Mouse (Mus musculus) MN1 (cell line): ENCODE measurements around the gene Cdh3.

Source experiments
- DNase-seq: peaks from one replicate; pipeline ENCODE4 v3.0.0-alpha.2; 2016; ENCODE audit warnings: low spot score

The Cdh3 gene

GRCm38 (mm10) chr8:106527241-106528036, 16.7 kb downstream of the Cdh3 start:
- no peak for DNase-seq

DNA sequence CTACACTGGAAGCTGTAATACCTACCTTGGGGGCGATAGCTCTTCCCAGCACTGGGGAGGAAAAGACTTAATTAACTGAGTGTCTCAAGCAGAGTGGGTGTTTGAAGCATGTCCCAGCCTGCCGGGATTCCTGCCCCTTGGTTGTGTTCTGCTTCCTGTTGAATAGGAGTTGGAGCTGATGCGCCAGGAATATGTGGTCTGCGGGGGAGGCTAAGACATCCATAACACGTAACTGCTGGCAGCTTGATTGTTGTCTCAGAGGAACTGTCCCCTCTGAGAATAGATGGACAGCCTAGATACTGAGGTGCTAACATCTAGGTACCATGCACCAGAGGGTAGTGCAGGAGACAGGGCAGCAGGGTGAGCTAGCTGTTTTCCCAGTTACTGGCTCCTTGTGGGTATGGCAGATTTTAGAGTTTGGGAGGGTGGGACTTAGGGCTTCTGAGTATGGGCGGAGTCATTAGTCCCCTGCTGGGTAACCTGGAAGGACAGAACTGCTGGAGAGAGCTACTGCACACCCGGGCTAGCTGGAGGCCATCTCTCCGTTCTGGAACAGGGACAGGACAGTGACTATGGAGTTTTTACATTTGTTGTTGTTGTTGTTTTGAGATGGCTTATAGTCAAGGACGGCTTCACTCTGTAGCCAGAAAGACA, 18.0 kb downstream of the Cdh3 start:
- no peak for DNase-seq

- DNase-seq = no peak
These were observed 19.3 kb downstream of the Cdh3 start for GRCm38 (mm10) chr8:106529885-106530482.

DNA sequence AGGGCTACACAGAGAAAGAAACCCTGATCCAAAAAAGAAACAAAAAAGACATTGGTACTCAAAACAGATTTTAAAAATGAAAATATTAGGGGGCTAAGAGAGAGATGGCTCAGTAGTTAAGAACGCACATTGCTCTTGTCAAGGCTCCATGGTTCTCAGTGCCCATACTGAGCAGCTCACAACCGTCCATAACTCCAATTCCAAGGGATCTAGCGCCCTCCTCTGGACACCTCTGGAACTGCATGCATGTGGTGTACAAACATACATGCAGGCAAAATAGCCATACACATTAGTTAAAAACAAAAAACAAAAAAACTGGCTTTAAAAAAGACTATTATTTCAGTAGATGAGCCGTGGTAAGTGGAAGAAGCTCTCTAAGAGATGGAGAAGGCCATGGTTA, 19.9 kb downstream of the Cdh3 start:
- DNase-seq = no peak

DNA sequence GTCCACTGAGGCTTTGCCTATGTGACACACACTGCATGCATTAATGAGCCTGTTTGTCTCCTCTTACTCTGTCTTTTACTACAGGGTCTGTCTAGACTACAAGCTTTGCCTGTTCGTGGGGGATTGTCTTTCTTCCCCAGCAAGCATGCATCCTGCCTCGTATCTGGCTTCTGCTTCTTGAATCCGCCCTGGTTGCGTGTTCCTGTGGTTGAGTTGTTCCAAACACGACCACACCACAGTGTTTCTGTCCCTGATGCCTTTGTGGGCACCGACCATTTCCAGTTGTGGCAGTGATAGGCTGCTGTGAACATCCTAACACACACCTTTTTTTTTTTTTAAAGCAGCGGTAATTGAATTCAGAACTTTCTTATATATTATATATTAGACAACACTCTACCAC, 23.0 kb downstream of the Cdh3 start:
- DNase-seq = no peak

- DNase-seq = peak; percentile 43
These were observed 23.8 kb downstream of the Cdh3 start for GRCm38 (mm10) chr8:106534449-106534848.

- DNase-seq = no peak
These were observed 24.8 kb downstream of the Cdh3 start for GRCm38 (mm10) chr8:106535448-106535847.

- no peak for DNase-seq
These were observed 28.5 kb downstream of the Cdh3 start for GRCm38 (mm10) chr8:106539193-106539592.

- DNase-seq = no peak
These were observed 30.3 kb downstream of the Cdh3 start for GRCm38 (mm10) chr8:106541002-106541401.

DNA sequence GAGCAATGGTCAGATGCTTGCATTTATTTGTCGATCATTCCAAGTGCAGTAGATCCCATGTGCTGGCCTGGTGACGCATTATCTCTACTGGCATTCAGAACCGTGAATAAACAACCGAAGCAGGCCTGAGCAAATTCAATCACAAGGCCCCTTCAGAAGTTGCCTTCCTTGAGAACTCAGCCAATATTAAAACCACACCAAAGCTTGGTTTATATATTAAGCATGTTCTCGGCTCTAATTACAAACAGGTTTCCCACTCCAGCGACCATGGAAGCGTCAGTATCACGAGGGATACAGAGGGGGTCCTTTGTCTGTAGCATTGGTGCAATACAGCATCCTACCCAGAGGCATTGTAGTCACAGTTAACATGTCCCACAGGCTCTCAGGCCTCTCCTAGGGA, 32.4 kb downstream of the Cdh3 start:
- no peak for DNase-seq

GRCm38 (mm10) chr8:106545149-106545548, 34.5 kb downstream of the Cdh3 start:
- no peak for DNase-seq

- no peak for DNase-seq
These were observed 36.1 kb downstream of the Cdh3 start for GRCm38 (mm10) chr8:106546746-106547145.

- no peak for DNase-seq
These were observed 37.8 kb downstream of the Cdh3 start for GRCm38 (mm10) chr8:106548366-106548936.

DNA sequence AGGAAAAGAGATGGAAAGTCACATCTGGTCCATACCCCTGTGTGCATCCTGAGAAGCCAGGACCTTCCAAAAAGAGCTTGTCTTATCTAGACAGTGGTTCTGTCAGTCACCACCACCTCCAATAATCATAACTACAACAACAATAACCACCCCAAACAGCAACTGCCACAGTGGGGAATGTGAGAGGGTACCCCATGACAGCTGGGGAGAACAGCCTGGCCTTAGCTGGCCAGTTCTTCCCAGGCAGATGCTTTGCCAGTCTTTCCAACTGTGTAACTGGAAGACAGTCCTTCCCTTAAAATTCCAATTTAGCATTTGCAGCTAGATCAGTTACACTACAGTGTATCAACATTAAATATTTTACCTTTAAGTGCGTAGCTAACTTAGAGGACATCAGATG, 40.2 kb downstream of the Cdh3 start:
- no peak for DNase-seq

- no peak for DNase-seq
These were observed 43.3 kb downstream of the Cdh3 start for GRCm38 (mm10) chr8:106554011-106554410.

- DNase-seq = no peak
These were observed 45.5 kb downstream of the Cdh3 start for GRCm38 (mm10) chr8:106556068-106556645.

DNA sequence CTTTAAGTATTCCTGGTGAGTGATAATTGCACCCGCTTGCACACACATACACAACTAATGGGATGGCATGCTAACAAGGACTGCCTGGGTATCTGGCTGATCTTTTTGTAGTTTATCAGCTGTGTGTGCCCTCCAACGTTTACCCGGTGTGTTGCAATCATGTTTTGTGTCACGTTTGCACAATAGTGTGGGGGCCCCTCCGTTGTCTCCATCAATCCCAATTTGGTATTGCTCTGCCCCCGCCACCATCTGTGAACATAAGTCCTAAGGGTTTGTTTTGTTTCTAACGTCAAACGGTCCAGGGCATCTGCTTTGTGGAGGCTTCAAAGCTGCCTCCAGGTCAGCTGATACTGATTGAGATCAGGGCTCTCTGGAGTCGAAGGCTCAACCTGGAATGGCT, 49.2 kb downstream of the Cdh3 start:
- DNase-seq = no peak

GRCm38 (mm10) chr8:106561097-106561865, 50.6 kb downstream of the Cdh3 start:
- peak; percentile 47 for DNase-seq

DNA sequence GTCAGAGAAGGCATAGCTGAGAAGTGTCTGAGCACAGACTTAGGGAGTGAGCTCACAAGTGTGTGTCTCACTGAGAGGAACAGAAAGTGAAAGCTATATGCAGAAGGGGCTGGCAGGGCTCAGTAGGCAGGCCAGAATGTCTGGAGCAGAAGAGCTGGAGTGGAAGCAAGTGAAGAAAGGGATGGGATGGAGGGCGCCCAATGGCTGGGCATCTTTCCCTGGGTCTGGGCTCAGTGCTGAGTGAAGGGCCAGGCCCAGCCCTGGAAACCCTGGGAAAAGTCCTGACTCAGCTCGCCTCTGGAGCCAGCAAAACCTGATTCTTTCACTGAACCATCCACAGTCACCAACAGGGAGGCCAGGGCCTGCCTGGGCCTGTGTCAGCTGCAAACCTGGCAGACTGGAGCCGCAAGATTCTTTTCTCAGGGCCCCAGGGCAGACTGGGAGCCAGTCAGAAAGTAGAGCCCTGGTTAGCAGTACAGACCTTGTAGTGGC, 53.0 kb downstream of the Cdh3 start:
- no peak for DNase-seq

GRCm38 (mm10) chr8:106569006-106569405, 58.3 kb downstream of the Cdh3 start:
- DNase-seq = no peak

DNA sequence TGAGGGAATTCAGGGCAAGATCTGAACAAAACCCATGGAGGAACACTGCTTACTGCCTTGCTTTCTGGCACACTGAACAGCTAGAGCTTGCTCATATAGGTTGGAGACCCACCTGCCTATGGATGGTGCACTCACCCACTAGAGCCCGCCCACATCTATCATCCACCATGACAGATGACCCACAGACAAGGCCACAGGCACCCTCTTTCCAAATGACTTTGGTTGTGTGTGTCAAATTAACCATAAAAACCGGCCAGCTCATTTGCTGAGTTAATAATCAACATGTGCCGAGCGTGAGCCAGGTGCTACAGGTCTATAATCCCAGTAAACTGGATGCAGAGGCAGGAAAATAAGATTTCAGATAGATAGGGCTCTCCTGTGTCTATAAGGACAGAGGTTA, 59.7 kb downstream of the Cdh3 start:
- DNase-seq = no peak
